Mouse (Mus musculus): Measurements from ENCODE around the gene Arf6.

DNA sequence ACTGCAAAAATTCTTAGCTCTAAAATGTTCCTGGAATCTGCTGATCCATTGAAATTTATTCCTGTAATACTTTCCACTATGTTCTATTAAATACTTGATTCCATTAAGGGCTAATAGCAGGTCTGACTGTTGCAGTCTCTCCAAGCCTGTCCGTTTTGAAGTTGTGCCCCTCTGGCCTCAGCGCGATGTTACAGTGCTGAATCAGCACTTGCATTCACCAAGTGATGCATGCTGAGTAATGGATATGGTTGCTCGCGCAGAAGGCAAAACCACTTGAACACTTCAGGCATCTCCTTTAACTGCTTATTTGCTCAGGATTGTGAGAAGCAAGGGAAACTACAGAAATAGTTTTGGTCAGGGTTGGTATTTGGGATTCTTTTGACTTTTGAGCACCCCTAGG is 38.8 kb downstream of the Arf6 start:
- no peak for TF ChIP-seq ZC3H11A (IDR thresholded peaks at IDR 0.05; ENCODE audit: borderline replicate concordance, low read depth, low read length)
- no peak for TF ChIP-seq ZNF384 (IDR thresholded peaks at IDR 0.05; ENCODE audit: low read depth, low read length)
- TF ChIP-seq CHD2 (IDR thresholded peaks at IDR 0.05; ENCODE audit: low read depth, low read length) = no peak
